Mouse (Mus musculus): ENCODE measurements around the gene Rae1. TPM values are rescaled to one million over a fixed set of nuclear protein-coding genes. Genes with fewer than 3 reads are reported as not detected.
A peak's percentile ranks its signal among the peaks of the same experiment; 100 is the strongest.

The Rae1 gene
- 155 and 158 TPM in 2 replicates for polyA plus RNA-seq (2014; fragmentation: Nextera tagmentation; extraction: Ambion mirVana)

DNA sequence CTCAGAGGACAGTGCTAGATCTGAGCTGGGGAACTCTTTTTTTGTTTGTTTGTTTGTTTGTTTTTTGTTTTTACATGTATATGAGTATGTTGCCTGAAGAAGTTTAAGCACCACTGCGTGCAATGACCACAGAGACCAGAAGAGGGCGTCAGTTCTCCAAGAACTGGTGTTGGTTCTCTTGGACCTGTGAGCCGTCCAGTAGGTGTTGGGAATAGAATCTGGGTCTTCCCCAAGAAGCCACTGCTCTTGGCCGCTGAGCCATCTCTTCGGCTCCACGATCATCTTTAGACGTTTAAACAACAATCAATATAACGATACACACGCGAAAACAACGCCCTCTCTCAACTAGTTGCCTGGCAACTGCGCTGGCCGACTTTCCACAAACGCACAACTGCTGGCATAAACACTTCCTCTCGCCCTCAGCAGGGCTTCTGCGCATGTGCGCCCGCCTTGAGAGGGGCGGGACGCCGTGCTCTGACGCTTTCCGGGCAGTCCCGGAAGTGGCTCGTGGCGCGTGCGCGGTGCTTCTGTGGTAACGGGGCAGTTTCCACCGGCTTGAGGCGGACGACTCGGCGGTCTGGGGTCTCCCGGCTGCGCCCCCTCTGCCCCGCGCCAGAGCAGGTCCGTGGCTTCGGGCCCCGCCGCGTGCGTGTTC, at the start of gene Rae1:
Gene Rae1 (plus strand): TSS at position 488 of the 655 bp plus-strand sequence.
- peak within 1 kb of the TSS; percentile 94 for H3K4me3 ChIP-seq (ENCODE audit: low read depth, low read length)
- ATAC-seq (replicated peaks; ENCODE audit: insufficient number of reproducible peaks, low FRiP score, low TSS enrichment, low read depth): peak; percentile 91

DNA sequence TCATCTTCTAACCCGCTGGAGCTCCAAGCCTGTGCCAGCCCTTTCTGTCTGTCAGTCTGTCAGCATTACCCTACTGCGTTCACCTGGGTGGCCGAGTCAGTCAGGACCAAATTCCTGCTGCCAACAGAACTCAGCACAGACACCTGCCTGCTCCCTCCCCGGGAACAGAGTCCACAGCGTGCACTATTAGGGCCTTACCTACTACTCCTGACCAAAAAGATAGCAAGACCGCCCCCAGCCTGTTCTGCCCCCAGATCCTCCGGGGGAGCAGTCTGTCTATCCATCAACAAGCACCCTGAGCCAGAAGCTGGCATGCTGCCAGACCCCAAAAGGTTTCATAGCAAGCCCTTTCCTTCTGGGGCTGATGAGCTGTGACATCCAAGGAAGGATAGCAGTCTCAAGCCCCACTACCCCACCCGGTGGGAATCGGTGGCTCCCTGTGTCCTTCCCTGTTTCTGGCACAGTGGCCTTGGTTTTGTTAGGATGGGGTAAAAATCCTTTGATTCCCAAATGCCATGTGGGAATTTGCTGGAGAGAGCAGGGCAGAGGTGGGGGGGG, 49.7 kb upstream of the Rae1 start:
- H3K36me3 ChIP-seq (replicated peaks; ENCODE audit: control insufficient read depth, insufficient read depth, low read depth, low read length): no peaks in the 10 kb centered on the region
- no peaks in the 10 kb centered on the region for H3K27me3 ChIP-seq (ENCODE audit: control insufficient read depth, insufficient read depth, low read length)
- no peaks in the 10 kb centered on the region for H3K4me1 ChIP-seq (ENCODE audit: control insufficient read depth, insufficient read depth, low read length)
- H3K4me3 ChIP-seq (ENCODE audit: low read depth, low read length): no peak overlapping the region
- ATAC-seq (replicated peaks; ENCODE audit: insufficient number of reproducible peaks, low FRiP score, low TSS enrichment, low read depth) (no peak), DNase-seq (ENCODE audit: low spot score) (no peak)
- H3K4me2 ChIP-seq (ENCODE audit: low read depth, low read length): no peak overlapping the region
- H3K27ac ChIP-seq (replicated peaks; ENCODE audit: low read depth, low read length): no peak overlapping the region
- H3K9me3 ChIP-seq (replicated peaks; ENCODE audit: control insufficient read depth, low read length): no peaks in the 10 kb centered on the region
- H3K9ac ChIP-seq (replicated peaks; ENCODE audit: low read length): no peak overlapping the region
- 57% methylated on average over 9 of the region's 9 CpGs for WGBS

More for the DNA sequence above, at the start of gene Rae1:
- H3K4me2 ChIP-seq (ENCODE audit: low read depth, low read length): peak within 1 kb of the TSS; percentile 78
- H3K36me3 ChIP-seq (replicated peaks; ENCODE audit: control insufficient read depth, insufficient read depth, low read depth, low read length): peaks cover 3% of the 10 kb centered on the region
- peak within 1 kb of the TSS; percentile 90 for H3K9ac ChIP-seq (replicated peaks; ENCODE audit: low read length)
- peak within 1 kb of the TSS; percentile 66 for H3K27ac ChIP-seq (replicated peaks; ENCODE audit: low read depth, low read length)
- no peaks in the 10 kb centered on the region for H3K27me3 ChIP-seq (ENCODE audit: control insufficient read depth, insufficient read depth, low read length)
- peak; percentile 99 for DNase-seq (ENCODE audit: low spot score)
- under 1% methylated on average over 45 of the region's 45 CpGs for WGBS
- peaks cover 5% of the 10 kb centered on the region; the same call in 1 of the 2 replicates for H3K4me1 ChIP-seq (ENCODE audit: control insufficient read depth, insufficient read depth, low read length)
- no peaks in the 10 kb centered on the region for H3K9me3 ChIP-seq (replicated peaks; ENCODE audit: control insufficient read depth, low read length)

DNA sequence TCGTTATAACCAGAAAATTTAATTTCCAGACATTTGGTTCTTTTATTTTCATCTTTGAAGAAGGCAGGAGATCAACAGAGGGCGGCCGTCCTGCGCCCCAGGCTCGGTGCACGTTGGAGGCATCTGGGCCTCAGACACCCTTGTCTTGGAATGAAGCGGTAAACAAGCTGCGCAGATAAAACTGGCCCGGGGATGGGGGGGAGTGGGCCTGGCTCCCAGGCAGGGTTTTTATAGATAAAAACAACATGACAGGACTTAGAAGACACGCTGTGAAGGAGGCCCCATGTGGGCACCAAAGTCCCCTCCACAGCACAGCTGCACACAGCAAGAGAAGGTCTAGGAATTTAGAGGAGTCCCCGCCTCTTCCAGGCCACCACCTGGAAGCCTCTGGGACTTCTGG, 49.2 kb upstream of the Rae1 start:
- no peak for DNase-seq (ENCODE audit: low spot score)
- Histone ChIP-seq H3K4me1 (ENCODE audit: control insufficient read depth, insufficient read depth, low read length) (no peaks in the 10 kb centered on the region), H3K9ac (replicated peaks; ENCODE audit: low read length) (no peak overlapping the region), H3K4me2 (ENCODE audit: low read depth, low read length) (no peak overlapping the region), H3K9me3 (replicated peaks; ENCODE audit: control insufficient read depth, low read length) (no peaks in the 10 kb centered on the region), H3K27me3 (ENCODE audit: control insufficient read depth, insufficient read depth, low read length) (no peaks in the 10 kb centered on the region), H3K4me3 (ENCODE audit: low read depth, low read length) (no peak overlapping the region), H3K27ac (replicated peaks; ENCODE audit: low read depth, low read length) (no peak overlapping the region), H3K36me3 (replicated peaks; ENCODE audit: control insufficient read depth, insufficient read depth, low read depth, low read length) (no peaks in the 10 kb centered on the region)
- no peak for ATAC-seq (replicated peaks; ENCODE audit: insufficient number of reproducible peaks, low FRiP score, low TSS enrichment, low read depth)
- 34% methylated on average over 11 of the region's 11 CpGs for WGBS

DNA sequence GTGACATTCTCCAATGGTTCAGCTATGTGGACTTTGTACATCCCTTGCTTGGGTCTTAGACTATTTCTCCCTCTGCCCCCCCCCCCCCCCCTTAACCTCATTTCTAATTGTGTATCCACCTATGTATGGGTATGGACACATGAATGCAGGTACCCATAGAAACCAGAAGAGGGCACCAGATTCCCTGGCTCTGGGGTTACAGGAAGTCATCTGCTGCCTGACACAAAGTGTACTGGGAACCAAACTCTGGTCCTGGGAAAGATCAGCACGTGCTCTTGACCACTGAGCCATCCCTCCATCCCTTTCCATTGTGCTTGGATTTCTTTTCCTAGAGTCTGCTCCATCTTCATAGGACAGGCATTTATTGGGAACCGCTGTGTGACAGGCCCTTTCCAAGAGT, 47.9 kb upstream of the Rae1 start:
- WGBS: 83% methylated on average over 2 of the region's 2 CpGs
- H3K27me3 ChIP-seq (ENCODE audit: control insufficient read depth, insufficient read depth, low read length): no peaks in the 10 kb centered on the region
- no peak overlapping the region for H3K9ac ChIP-seq (replicated peaks; ENCODE audit: low read length)
- no peak overlapping the region for H3K27ac ChIP-seq (replicated peaks; ENCODE audit: low read depth, low read length)
- ATAC-seq (replicated peaks; ENCODE audit: insufficient number of reproducible peaks, low FRiP score, low TSS enrichment, low read depth) (no peak), DNase-seq (ENCODE audit: low spot score) (no peak)
- H3K36me3 ChIP-seq (replicated peaks; ENCODE audit: control insufficient read depth, insufficient read depth, low read depth, low read length): no peaks in the 10 kb centered on the region
- H3K4me3 ChIP-seq (ENCODE audit: low read depth, low read length): no peak overlapping the region
- H3K9me3 ChIP-seq (replicated peaks; ENCODE audit: control insufficient read depth, low read length): no peaks in the 10 kb centered on the region
- no peak overlapping the region for H3K4me2 ChIP-seq (ENCODE audit: low read depth, low read length)
- no peaks in the 10 kb centered on the region for H3K4me1 ChIP-seq (ENCODE audit: control insufficient read depth, insufficient read depth, low read length)

DNA sequence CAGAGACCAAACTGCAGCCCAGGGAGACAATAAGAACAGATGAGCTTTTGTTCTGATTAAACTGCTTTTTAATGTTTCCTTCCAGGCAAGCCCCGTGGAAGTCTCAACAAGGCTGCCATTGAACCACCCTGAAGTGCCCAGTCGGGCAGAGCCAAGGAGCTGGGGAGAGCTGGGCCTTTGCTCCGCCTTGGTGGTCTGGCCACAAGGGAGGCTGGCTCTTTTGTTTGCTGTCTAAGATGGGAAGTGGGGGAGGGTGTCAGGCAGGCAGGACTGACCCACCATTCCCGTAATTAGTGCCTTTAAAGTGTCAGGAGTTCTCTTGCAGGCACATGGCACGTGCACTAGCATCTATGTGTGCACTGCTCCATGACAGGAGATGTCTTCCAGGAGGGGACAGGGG, 41.3 kb upstream of the Rae1 start:
- ATAC-seq (replicated peaks; ENCODE audit: insufficient number of reproducible peaks, low FRiP score, low TSS enrichment, low read depth): peak; percentile 54
- peak; percentile 55 for DNase-seq (ENCODE audit: low spot score)
- H3K27me3 ChIP-seq (ENCODE audit: control insufficient read depth, insufficient read depth, low read length): no peaks in the 10 kb centered on the region
- peak overlapping the region; percentile 47; the same call in 1 of the 2 replicates for H3K27ac ChIP-seq (replicated peaks; ENCODE audit: low read depth, low read length)
- no peak overlapping the region for H3K4me3 ChIP-seq (ENCODE audit: low read depth, low read length)
- no peaks in the 10 kb centered on the region for H3K9me3 ChIP-seq (replicated peaks; ENCODE audit: control insufficient read depth, low read length)
- H3K4me1 ChIP-seq (ENCODE audit: control insufficient read depth, insufficient read depth, low read length): 0 out of 2 replicates have a peak, but pooled peaks cover 2% of the 10 kb centered on the region
- no peak overlapping the region for H3K4me2 ChIP-seq (ENCODE audit: low read depth, low read length)
- H3K9ac ChIP-seq (replicated peaks; ENCODE audit: low read length): peak overlapping the region; percentile 19; the same call in 1 of the 2 replicates
- WGBS: 9% methylated on average over 5 of the region's 5 CpGs
- H3K36me3 ChIP-seq (replicated peaks; ENCODE audit: control insufficient read depth, insufficient read depth, low read depth, low read length): no peaks in the 10 kb centered on the region

DNA sequence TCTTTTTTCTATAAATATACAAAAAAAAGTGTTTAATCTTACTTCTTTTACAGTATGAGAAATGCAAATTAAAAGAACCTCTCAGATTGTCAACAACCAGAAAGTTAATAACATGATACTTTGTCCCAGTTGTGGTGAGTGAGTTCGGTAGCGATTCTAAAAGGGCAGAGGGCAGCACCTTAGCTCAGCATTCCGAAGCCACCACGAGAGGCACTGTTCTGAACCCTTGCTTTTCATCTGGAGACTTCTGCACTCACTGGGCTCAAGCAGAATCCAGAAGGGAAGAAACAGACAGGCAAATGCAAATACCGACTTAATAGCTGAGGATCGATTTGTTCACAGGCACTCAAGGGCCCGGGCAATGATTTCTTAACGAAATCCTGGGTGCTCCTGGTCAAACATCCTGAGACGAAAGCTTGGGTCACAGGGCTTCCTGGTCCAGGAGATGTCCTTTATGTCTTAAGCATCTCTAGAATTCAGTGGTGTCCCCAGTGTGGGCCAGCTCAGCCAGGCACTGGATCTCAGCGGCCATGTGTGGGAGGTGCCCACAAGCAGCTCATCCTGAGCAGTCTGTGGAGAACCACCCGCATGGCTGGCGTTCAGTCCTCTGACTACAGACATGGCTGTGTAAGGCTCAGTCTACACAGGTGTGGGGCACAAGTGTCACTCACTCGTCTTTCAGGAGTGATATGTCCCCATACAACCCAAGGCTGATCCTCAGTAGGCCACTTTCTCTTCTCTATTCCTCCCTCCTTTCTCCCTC, 40.7 kb upstream of the Rae1 start:
- WGBS: 47% methylated on average over 13 of the region's 13 CpGs
- peak; percentile 52 for DNase-seq (ENCODE audit: low spot score)
- H3K27ac ChIP-seq (replicated peaks; ENCODE audit: low read depth, low read length): no peak overlapping the region

DNA sequence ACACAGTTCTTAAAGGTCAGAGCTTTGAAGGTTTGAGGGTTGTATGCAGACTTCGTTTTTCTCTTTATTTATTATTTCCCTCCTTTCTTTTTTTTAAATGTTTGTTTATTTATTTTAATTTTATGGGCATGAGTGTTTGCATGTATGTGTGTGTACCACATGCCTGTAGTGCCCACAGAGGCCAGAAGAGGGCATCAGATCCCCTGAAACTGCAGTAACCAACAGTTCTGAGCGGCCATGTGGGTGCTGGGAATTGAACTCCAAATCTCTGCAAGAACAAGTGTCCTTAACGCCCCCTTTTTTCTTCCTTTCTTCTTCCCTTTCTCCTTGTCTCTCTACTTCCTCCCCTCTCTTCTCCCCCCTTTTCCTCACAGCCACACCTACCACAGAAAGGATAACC, 39.6 kb upstream of the Rae1 start:
- 79% methylated on average over 3 of the region's 3 CpGs for WGBS
- no peaks in the 10 kb centered on the region for H3K9me3 ChIP-seq (replicated peaks; ENCODE audit: control insufficient read depth, low read length)
- 0 out of 2 replicates have a peak, but pooled peaks cover 2% of the 10 kb centered on the region for H3K4me1 ChIP-seq (ENCODE audit: control insufficient read depth, insufficient read depth, low read length)
- no peaks in the 10 kb centered on the region for H3K36me3 ChIP-seq (replicated peaks; ENCODE audit: control insufficient read depth, insufficient read depth, low read depth, low read length)
- no peak overlapping the region for H3K4me3 ChIP-seq (ENCODE audit: low read depth, low read length)
- no peak overlapping the region for H3K4me2 ChIP-seq (ENCODE audit: low read depth, low read length)
- H3K9ac ChIP-seq (replicated peaks; ENCODE audit: low read length): no peak overlapping the region
- DNase-seq (ENCODE audit: low spot score) (no peak), ATAC-seq (replicated peaks; ENCODE audit: insufficient number of reproducible peaks, low FRiP score, low TSS enrichment, low read depth) (no peak)
- no peak overlapping the region for H3K27ac ChIP-seq (replicated peaks; ENCODE audit: low read depth, low read length)
- H3K27me3 ChIP-seq (ENCODE audit: control insufficient read depth, insufficient read depth, low read length): no peaks in the 10 kb centered on the region

More for the DNA sequence above, 40.7 kb upstream of the Rae1 start:
- H3K27me3 ChIP-seq (ENCODE audit: control insufficient read depth, insufficient read depth, low read length): no peaks in the 10 kb centered on the region
- no peak overlapping the region for H3K4me3 ChIP-seq (ENCODE audit: low read depth, low read length)
- 0 out of 2 replicates have a peak, but pooled peaks cover 2% of the 10 kb centered on the region for H3K4me1 ChIP-seq (ENCODE audit: control insufficient read depth, insufficient read depth, low read length)
- no peaks in the 10 kb centered on the region for H3K9me3 ChIP-seq (replicated peaks; ENCODE audit: control insufficient read depth, low read length)
- no peak overlapping the region for H3K4me2 ChIP-seq (ENCODE audit: low read depth, low read length)
- H3K9ac ChIP-seq (replicated peaks; ENCODE audit: low read length): no peak overlapping the region
- no peaks in the 10 kb centered on the region for H3K36me3 ChIP-seq (replicated peaks; ENCODE audit: control insufficient read depth, insufficient read depth, low read depth, low read length)
- no peak; the same call in 1 of the 2 replicates for ATAC-seq (replicated peaks; ENCODE audit: insufficient number of reproducible peaks, low FRiP score, low TSS enrichment, low read depth)

DNA sequence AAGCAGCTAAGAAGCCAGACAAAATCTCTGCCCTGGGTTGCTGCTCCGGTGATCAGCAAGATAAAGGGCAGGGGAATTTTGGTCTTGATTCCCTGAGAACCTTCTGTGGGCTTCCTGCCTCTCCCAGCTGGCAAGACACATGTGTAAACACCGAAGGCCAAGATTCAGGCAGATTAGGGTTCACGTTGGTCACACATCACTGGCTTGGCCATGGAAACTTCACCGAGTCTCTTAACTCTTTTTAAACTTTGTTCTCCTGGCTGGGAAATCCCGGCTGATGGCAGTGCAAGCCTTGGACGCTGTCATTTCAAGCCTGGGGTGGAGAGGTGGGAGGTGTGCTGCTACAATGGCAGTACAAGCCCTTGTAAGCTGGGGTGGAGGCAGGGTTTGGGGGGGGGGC, 38.7 kb upstream of the Rae1 start:
- WGBS: 55% methylated on average over 6 of the region's 6 CpGs
- Histone ChIP-seq H3K9ac (replicated peaks; ENCODE audit: low read length) (no peak overlapping the region), H3K27me3 (ENCODE audit: control insufficient read depth, insufficient read depth, low read length) (no peaks in the 10 kb centered on the region), H3K4me1 (ENCODE audit: control insufficient read depth, insufficient read depth, low read length) (0 out of 2 replicates have a peak, but pooled peaks cover 2% of the 10 kb centered on the region), H3K27ac (replicated peaks; ENCODE audit: low read depth, low read length) (no peak overlapping the region), H3K9me3 (replicated peaks; ENCODE audit: control insufficient read depth, low read length) (no peaks in the 10 kb centered on the region), H3K4me3 (ENCODE audit: low read depth, low read length) (no peak overlapping the region), H3K36me3 (replicated peaks; ENCODE audit: control insufficient read depth, insufficient read depth, low read depth, low read length) (no peaks in the 10 kb centered on the region), H3K4me2 (ENCODE audit: low read depth, low read length) (no peak overlapping the region)
- ATAC-seq (replicated peaks; ENCODE audit: insufficient number of reproducible peaks, low FRiP score, low TSS enrichment, low read depth) (no peak), DNase-seq (ENCODE audit: low spot score) (no peak)
